Mouse (Mus musculus) liver, embryonic 14.5 days (tissue): ENCODE data around the gene Lnpep. TPM values are rescaled to one million over a fixed set of nuclear protein-coding genes. Genes with fewer than 3 reads are reported as not detected.
"Not testable (repeated sequence)": the region's sequence is repeated elsewhere in the genome, so short reads cannot be mapped to it uniquely, and the experiment has no call there.

Source experiments
- ATAC-seq: fragments of 200-750 bp; cut with Nextera tagmentation; 2 replicates; pipeline ENCODE4 v1.8.0; 2017; ENCODE audit warnings: moderate number of reproducible peaks, mild to moderate bottlenecking, moderate library complexity; ENCODE audit not compliant: insufficient read depth
- DNase-seq, 3 experiments: peaks; one replicate each; pipeline ENCODE4 v3.0.0-alpha.2; 2012 to 2013; ENCODE audit warnings: low read depth in 3 of 3, low spot score in 3 of 3
- H3K27ac ChIP-seq: fragments of 300-500 bp; sonication (generic); 2 replicates; pipeline ENCODE4 v1.5.1; 2014; ENCODE audit warnings: moderate library complexity, mild to moderate bottlenecking, control low read depth, inconsistent platforms
- H3K27me3 ChIP-seq: fragments of 300-500 bp; sonication (generic); 2 replicates; pipeline ENCODE4 v1.6.1; 2014; ENCODE audit warnings: mild to moderate bottlenecking, low read length, moderate library complexity; ENCODE audit not compliant: control insufficient read depth, insufficient read depth
- H3K36me3 ChIP-seq: fragments of 300-500 bp; sonication (generic); replicated peaks from 2 replicates; pipeline ENCODE4 v1.6.1; 2014; ENCODE audit warnings: low read depth; ENCODE audit not compliant: control insufficient read depth, insufficient read depth
- H3K4me1 ChIP-seq, 2 experiments: fragments of 200-500 bp in 1 of 2; fragments of 300-500 bp in 1 of 2; sonication (generic) in 1 of 2; replicated peaks; 2 replicates each; pipeline ENCODE4 v1.6.1; 2012 to 2014; ENCODE audit warnings: antibody characterized with exemption in 1 of 2, inconsistent platforms in 1 of 2, low read length in 1 of 2; ENCODE audit not compliant: control insufficient read depth in 2 of 2, insufficient read depth in 2 of 2
- H3K4me2 ChIP-seq: fragments of 300-500 bp; sonication (generic); 2 replicates; pipeline ENCODE4 v1.6.1; 2014; ENCODE audit warnings: low read depth, mild to moderate bottlenecking, control low read depth, moderate library complexity
- H3K4me3 ChIP-seq, 2 experiments: fragments of 200-500 bp in 1 of 2; fragments of 300-500 bp in 1 of 2; sonication (generic) in 1 of 2; 2 replicates each; pipeline ENCODE4 v1.5.1; 2012 to 2014; ENCODE audit warnings: low read depth in 2 of 2, low read length in 2 of 2, mild to moderate bottlenecking in 2 of 2, control low read depth in 1 of 2, inconsistent platforms in 1 of 2, moderate library complexity in 1 of 2; ENCODE audit not compliant: insufficient read depth in 1 of 2
- H3K9ac ChIP-seq: fragments of 300-500 bp; sonication (generic); replicated peaks from 2 replicates; pipeline ENCODE4 v1.6.1; 2014; ENCODE audit warnings: mild to moderate bottlenecking, control low read depth, moderate library complexity
- H3K9me3 ChIP-seq: fragments of 300-500 bp; sonication (generic); 2 replicates; pipeline ENCODE4 v1.6.1; 2016; ENCODE audit warnings: low read length, mixed read lengths; ENCODE audit not compliant: control insufficient read depth
- CTCF ChIP-seq: IDR thresholded peaks from 2 replicates; pipeline ENCODE4 v1.5.1; 2016; ENCODE audit warnings: antibody characterized with exemption, low read depth, control low read depth
- EP300 ChIP-seq: IDR thresholded peaks from 2 replicates; pipeline ENCODE4 v1.6.1; 2016; ENCODE audit warnings: antibody characterized with exemption, low read depth
- WGBS: fragments of 180-500 bp; shearing (Covaris S2); extraction: QIAGEN DNeasy Blood & Tissue Kit; methylation state at CpG from one replicate; pipeline ENCODE4 v1.1.7; 2014; ENCODE audit not compliant: insufficient replicate concordance; 5-methylcytosine and 5-hydroxymethylcytosine counted together
- polyA plus RNA-seq, 2 experiments: library from polyadenylated mRNA; depleted of rRNA in 1 of 2; stranded (reverse) in 1 of 2; unstranded in 1 of 2; fragments of >200 nt; fragmentation: Nextera tagmentation in 1 of 2; extraction: Ambion mirVana in 1 of 2; gene quantifications; 2 replicates each; pipeline versions ENCODE4 v1.2.1 to v1.2.3; 2012 to 2014

Gene Lnpep
- polyA plus RNA-seq, 2 experiments = 2.1 to 3.5 TPM

DNA sequence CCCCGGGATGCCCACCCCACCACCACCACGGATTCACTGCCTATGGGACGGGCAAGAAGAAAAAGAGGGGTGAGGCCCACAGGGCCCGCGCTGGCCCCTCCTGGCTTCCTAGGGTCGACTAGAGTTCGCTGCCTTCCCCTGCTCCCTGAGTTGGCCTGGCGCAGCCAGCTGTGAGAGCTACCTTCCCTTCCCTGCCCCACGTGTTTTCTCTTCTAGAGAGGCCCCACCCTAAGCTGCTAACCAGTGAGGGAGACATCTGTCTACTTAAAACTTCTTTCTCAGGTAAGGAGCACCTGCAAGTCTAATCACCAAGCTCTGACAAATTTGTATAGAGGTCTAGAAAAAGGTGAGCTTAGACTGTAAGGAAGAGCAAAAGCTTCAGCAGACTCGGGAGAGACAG is 118.2 kb downstream of the Lnpep start:
- 81% methylated on average over 8 of the region's 10 CpGs for WGBS
- Histone ChIP-seq H3K4me2 (no peak overlapping the region), H3K4me3 (no peak overlapping the region), H3K36me3 (no peaks in the 10 kb centered on the region), H3K9me3 (no peaks in the 10 kb centered on the region), H3K9ac (no peak overlapping the region), H3K4me1 (no peaks in the 10 kb centered on the region), H3K27ac (no peak overlapping the region), H3K27me3 (no peaks in the 10 kb centered on the region)
- TF ChIP-seq EP300 (no peak), CTCF (no peak)
- ATAC-seq (no peak), DNase-seq (no peak)

DNA sequence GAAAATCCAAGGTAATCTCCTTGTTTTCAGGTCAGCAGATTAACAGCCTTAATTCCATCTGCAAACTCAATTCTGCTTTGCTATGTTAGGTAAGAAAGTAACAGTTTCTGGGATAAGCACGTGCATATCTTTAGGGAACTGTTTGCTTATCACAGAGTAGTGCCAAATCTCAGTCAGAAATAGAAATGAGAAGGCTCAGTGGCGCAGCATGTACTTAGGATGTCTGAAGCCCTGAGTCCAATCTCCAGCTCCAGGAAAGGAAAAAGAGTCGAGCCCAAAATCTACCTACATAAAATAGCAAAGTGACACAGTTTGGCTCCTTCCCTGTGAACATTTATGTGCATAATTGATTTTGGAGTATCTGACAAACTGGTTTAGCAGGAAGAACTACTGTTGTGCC is 125.6 kb downstream of the Lnpep start:
- WGBS = 42% methylated on average over 3 of the region's 3 CpGs
- TF ChIP-seq EP300 = no peak
- TF ChIP-seq CTCF = no peak
- H3K4me1 ChIP-seq = no peaks in the 10 kb centered on the region
- no peak overlapping the region for H3K27ac ChIP-seq
- no peak overlapping the region for H3K4me3 ChIP-seq
- no peak overlapping the region for H3K4me2 ChIP-seq
- no peaks in the 10 kb centered on the region for H3K9me3 ChIP-seq
- DNase-seq (no peak), ATAC-seq (no peak)
- no peaks in the 10 kb centered on the region for H3K27me3 ChIP-seq
- no peak overlapping the region for H3K9ac ChIP-seq
- no peaks in the 10 kb centered on the region for H3K36me3 ChIP-seq

DNA sequence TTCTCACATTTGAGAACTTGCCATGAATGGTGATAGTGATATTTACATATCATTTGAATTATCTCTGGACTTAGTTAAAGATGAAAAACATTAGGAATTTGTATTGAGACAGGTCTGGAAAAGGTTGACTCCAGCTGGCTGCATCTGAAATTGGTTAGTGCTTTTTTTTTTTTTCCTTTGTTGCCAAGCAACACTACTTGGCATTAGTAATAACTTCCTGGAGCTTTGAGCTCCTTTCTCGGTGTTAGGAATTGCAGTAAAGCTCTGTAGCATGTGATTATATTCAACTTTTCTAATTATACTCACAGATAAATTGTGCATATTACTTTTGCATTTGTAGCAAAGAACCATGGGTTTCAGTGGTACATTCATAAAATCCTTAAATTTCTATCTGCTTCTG is 126.0 kb downstream of the Lnpep start:
- H3K36me3 ChIP-seq = no peaks in the 10 kb centered on the region
- 38% methylated on average over 1 of the region's 1 CpGs for WGBS

DNA sequence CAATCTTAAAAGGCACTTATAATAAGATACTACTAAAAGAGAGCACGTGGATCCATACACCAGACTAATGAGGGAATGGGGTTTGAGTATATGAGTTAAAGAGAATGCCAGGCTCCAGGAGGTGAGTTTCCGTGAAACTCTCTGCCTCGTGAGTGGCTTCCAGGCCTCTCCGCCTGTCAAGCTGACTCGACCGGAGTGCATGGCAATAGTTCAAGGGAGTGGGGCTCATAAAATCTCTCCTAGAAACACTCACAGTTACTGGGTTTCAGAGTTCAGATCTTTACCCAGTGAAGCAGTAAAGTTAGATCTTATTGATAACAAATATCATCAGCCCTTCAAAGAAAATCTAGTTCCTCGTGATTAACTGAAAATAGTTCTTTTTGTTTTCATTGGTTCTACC is 128.1 kb downstream of the Lnpep start:
- Histone ChIP-seq H3K27ac (no peak overlapping the region), H3K9ac (no peak overlapping the region), H3K4me2 (no peak overlapping the region), H3K27me3 (no peaks in the 10 kb centered on the region), H3K36me3 (no peaks in the 10 kb centered on the region), H3K9me3 (no peaks in the 10 kb centered on the region), H3K4me1 (no peaks in the 10 kb centered on the region), H3K4me3 (no peak overlapping the region)
- ATAC-seq (no peak), DNase-seq (no peak)
- 74% methylated on average over 7 of the region's 7 CpGs for WGBS
- TF ChIP-seq EP300 (no peak), CTCF (no peak)

More for the DNA sequence above, 126.0 kb downstream of the Lnpep start:
- no peak overlapping the region for H3K9ac ChIP-seq
- ATAC-seq (no peak), DNase-seq (no peak)
- TF ChIP-seq CTCF (no peak), EP300 (no peak)
- H3K4me2 ChIP-seq = no peak overlapping the region
- H3K4me3 ChIP-seq = no peak overlapping the region
- H3K4me1 ChIP-seq = no peaks in the 10 kb centered on the region
- no peak overlapping the region for H3K27ac ChIP-seq
- H3K27me3 ChIP-seq = no peaks in the 10 kb centered on the region
- H3K9me3 ChIP-seq = no peaks in the 10 kb centered on the region

DNA sequence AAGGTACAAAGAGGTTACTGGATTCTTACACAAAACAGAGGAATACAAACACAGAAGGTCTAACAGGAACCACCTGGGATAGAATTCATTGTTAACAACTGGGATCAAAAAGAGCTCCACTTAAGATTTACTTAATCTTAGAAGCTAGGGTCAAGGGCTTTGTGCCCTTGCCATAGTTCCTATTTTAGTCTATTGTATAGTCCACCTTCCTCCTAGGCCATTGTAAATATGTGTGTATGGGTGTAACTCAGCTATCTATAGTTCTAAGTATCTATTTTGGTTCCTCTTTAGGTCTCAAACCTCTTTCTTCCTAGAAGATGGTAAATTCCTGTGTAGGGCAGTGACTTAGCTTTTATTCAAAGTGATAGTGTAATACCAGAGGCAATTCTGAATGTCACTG is 128.6 kb downstream of the Lnpep start:
- not testable (repeated sequence) for H3K9me3 ChIP-seq, H3K9ac ChIP-seq, DNase-seq, H3K27ac ChIP-seq, H3K4me2 ChIP-seq, H3K36me3 ChIP-seq, ATAC-seq, H3K4me1 ChIP-seq, H3K27me3 ChIP-seq, H3K4me3 ChIP-seq

DNA sequence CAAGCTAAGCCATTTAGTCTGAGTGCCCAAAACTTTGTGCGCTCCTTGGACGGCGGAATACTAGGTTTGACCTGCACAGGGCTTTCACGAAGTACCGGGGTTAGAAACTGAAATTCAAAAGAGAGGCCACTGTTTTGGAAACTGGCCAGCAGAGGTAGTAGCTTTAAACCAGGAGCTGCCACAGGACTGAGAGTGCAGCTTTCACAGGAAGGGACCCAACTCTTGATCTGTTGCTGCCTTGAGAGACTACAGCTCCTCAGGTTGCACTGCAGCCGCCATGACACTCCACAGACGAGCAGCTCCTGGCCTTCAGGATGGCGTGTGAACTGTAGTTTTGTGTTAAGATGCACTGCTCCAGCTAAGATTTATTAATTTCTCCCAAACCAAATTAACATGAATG is 132.7 kb downstream of the Lnpep start:
- ATAC-seq = no peak
- Histone ChIP-seq H3K9ac (no peak overlapping the region), H3K9me3 (no peaks in the 10 kb centered on the region), H3K36me3 (no peaks in the 10 kb centered on the region), H3K4me1 (no peaks in the 10 kb centered on the region), H3K27ac (no peak overlapping the region), H3K4me3 (no peak overlapping the region), H3K4me2 (no peak overlapping the region), H3K27me3 (no peaks in the 10 kb centered on the region)
- WGBS = 74% methylated on average over 8 of the region's 8 CpGs
- DNase-seq = no peak
- TF ChIP-seq CTCF (no peak), EP300 (no peak)
